Mouse (Mus musculus) kidney, adult 18-20 months (tissue): ENCODE measurements around the gene Kdm2b.
"Not testable (repeated sequence)": the region's sequence is repeated elsewhere in the genome, so short reads cannot be mapped to it uniquely, and the experiment has no call there.

ENCODE experiments used
- DNase-seq: peaks from one replicate; pipeline ENCODE4 v3.0.0; 2021

Kdm2b gene

GRCm38 (mm10) chr5:123010806-123011205, 21.2 kb upstream of the Kdm2b start:
- no peak for DNase-seq

DNA sequence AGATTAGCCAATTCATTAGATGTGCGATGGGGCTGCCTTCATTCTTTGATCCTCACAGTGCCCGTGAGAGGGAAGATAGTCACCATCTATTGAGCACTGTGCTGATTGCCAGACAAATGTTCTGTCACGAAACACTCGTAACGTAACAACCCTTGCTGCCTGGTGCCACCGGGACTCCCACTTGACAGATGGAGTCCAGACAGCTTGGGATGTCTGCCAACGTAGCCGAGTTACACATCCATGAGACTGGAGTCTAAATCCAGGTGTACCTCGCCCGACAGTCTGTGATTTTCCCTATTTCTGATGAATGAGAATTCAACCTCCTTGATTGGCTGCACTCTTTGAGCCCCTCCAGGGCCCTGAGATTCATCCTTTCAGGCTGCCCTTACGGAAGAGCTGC, 20.2 kb upstream of the Kdm2b start:
- no peak for DNase-seq

DNA sequence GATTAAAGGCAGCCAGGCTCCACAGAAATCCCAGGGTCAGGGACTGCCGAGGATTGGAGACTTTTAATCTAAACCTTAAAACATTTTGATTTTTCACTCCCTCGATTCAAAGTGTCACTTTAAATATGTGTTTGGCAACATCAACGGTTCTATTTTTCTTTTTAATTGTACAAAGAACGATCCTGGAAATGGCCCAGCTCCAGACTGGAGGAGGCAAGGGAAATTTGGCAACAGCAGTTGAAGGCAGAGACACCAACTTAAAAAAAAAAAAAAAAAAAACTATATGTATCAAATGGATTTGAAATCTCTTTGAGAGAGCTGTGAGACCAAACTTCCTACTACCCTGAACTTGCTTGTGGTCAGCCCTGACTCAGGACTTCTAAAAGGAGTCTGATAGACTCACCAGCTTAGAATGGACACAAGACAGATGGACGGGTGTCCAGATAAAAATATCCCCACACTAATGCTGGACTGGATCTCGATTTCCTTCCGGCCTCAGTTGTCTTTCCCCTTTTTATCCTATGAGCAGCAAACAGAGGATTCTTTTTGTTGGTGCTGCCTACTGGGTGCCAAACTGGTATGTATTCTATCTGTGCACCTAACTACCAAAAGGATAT, 19.4 kb upstream of the Kdm2b start:
- DNase-seq = no peak

DNA sequence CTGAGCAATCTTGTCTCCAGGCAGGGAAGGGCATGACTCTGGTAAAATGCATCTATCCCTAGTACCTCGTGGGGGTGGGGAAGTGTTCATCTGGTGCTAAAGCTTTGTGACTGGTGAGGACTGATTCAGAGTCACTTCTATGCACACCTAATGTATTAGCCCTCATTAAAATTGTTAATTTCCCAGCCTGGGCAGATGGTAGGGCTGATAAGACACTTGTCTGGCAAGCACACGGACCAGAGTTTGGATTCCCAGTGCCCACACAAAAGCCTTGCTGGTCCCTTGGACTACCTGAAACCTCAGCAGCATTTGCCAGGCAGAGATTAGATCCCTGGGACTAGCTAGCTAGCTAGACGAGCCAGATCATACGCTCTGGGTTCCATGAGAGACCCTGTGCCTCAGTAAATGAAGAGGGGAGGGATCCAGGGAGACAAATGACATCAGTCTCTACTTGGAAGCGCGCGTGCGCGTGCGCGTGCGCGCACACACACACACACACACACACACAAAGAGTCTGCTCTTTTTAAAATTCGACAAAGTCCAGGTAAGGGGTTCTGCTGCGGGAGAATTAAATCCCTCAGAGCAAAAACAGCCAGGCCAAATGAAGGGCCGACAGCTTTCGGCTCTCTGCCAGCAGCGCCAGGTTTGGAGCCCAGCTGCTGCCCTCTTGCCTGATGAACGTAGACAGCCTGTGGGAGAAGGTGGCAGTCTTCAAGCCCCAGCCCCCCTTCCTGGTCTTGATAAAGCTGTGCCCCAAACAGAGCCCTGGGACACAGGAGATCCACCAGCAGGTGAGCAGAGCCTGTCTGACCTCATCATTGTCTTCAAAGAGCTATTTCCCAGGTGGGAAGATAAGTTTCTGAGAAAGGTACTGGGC, 16.3 kb upstream of the Kdm2b start:
- no peak for DNase-seq

DNA sequence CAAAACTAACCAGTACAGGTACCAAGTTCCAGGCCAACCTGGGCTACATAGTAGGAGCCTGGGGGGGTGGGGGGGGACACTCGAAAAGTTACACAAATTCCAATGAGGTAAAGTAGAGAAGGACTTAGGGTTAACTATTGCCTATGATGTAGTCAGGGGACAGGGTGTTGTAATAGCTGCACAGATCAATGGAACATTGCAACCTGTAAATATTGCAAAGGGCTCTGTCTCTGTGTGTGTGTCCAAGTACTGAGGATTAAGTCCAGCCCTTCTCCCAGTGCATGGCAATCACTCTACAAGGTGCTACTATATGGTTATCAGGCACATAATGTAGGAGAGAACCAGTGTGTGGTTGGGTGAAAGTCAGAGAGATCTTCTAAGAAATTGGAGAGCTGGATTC, 11.3 kb upstream of the Kdm2b start:
- no peak for DNase-seq

DNA sequence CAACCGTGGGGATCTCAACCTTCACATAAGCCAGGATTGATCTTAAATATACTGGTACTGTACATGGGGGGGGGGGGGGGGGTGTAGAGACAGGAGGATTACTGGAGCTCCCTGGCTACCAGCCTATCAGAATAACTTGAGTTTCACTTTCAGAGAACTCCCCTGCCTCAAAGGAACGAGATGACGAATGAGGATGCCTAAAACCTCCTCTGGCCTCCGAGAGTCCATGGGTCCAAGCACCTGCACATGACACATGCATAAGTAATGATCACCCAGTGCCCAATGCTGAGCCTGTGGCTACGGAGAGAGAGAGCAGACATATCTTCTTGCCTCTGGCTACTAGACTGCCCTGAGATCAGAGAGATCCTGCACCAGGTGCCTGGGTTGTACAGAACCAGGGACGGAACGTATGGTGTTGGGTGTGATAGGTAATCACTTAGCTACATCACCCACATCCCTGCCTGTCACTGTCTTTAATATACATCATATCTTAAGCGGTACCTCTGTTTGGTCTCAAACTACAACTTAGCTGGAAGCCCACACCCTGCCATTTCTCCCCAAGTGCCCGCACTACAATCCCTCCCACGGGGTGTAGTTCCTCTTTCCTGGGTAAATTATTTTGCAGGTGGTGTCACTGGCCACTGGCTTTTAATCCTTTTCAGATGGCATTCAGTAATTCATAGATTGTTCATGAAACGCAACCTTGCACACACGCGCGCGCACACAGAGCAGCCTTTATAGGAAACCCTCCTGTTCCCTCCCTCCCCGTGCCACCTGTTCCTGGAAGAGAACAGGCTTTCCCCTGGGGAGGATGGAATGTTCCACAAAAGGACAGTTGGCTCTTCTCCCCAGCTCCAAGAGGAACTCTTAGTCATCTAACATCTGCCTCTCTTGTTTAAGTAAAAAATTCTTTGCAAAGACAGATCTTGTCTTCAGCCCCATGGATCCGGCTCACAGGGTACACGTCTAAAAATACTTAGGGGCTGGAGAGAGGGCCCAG, 7.9 kb upstream of the Kdm2b start:
- DNase-seq = no peak

- no peak for DNase-seq
These were observed 5.3 kb upstream of the Kdm2b start for GRCm38 (mm10) chr5:122994910-122995309.

DNA sequence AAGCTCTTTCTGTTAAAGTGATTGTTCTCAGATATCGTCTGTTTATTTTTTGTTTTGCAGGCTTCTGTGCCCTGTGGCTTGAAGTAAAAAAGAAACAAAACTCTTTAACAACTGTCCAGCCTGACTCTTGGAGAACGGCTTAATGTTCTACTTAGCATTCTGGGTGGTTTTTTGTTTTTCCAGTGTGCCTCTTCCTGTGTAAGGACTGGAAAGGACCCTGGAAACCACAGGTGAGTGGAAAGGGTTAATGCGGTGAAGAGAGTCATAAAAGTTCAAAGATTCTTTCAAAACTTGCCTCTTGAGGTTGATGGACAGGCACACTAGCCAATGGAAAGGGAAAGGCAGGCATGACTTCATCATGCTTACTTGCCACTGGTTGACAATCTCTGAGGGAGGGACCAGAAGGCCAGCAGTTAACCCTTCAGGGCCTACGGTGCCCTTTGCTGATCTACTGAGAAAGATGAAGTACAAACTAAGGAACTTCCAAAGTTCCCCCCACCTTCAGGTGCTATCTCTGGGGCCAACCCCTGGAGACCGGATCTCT, 4.8 kb upstream of the Kdm2b start:
- peak; percentile 90 for DNase-seq

- DNase-seq = no peak
These were observed 4.2 kb upstream of the Kdm2b start for GRCm38 (mm10) chr5:122993811-122994210.

- no peak for DNase-seq
These were observed 1.9 kb upstream of the Kdm2b start for GRCm38 (mm10) chr5:122991350-122992004.

GRCm38 (mm10) chr5:122990411-122991160, 963 bp upstream of the Kdm2b start:
- no peak for DNase-seq

GRCm38 (mm10) chr5:122989001-122989525, 560 bp downstream of the Kdm2b start:
- DNase-seq = peak; percentile 75

DNA sequence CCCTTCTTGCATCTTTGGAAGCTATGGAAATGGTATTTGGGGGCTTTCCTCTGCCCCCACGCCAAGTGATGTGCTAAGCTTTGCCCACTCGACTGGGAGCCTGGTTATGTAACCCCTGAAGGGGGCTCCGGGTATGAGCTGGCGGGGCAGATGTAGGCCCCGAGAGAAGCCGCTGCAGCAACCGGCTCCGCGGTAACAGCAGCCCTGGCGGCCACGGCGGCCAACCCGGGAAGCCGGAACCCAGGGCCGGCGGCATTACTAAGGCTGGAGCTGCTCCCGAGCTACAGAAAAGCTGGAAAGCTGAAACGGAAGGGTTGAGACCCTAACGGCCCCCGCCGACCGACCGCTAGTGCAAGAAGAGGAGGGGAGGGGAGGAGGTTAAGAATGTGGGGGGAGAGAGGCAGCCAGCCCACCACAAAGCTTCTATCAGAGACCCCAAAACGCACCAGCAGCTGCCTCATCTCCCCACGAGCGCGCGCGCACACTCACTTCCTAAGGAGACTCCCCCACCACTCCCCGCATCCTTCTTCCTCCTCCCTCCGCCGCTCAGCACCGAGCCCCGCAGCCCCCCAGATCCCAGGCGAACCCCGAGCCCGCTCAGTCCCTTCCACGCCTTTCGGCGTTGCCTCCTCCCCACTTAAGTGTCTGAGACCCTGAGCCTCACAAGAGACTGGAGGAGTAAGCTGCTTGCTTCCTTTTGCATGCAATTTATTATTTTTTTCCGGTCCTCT, 1.4 kb downstream of the Kdm2b start:
- DNase-seq = peak; percentile 55

DNA sequence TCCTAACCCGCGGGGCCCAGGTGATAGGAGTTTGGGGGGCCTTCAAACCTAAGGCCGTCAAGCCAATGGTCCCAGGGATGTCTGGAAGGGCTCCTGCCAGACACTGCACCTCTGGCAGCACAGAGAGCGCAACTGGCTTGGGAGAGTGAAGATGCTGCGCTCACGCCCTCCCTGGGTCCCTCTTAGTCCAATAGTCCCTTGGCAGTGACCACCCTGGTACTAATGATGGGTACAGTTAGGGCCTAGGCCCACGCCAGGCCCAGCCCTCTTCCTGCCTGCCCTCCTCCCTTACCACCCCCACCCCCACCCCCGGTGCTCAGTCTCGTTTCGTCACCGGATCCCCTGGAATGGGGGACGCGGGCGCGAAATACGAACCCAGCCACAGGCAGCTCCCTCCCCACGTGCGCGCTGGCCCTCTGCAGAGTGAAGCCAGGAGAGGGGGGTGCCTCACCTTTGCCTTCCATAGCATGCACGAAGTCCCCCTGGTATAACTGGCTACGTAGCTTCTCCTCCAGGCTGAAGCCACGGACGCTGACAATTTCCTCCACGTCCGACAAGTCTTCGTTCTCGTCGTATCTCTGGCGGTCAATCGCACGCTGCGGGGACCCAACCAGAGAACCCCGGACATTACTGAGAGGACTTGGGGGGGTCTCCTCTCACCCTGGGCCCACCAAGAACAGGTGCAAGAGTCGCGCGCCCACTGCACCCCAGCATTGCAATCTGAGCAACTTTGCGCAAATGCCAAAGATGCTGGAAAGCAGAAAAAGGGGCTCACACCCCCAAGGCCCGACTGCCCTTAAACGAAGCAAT, 2.2 kb downstream of the Kdm2b start:
- no peak for DNase-seq

DNA sequence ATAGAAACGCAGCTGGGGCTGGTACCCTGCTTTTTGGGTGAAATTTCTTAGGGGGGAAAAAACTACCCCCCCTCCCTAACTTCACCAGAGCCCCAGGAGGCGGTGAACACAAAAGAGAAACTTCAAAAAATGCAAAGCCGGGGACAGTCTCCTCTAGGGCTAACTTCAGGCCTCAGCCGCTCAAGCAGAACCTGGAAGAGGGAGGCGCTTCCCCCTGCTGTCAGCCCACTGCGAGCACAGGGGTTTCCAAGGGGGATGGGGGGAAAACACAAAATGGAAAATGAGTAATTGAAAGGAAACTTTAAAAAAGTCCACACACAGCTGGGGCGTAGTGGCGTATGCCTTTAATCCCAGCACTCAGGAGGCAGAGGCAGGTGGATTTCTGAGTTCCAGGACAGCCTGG, 3.5 kb downstream of the Kdm2b start:
- DNase-seq = no peak

DNA sequence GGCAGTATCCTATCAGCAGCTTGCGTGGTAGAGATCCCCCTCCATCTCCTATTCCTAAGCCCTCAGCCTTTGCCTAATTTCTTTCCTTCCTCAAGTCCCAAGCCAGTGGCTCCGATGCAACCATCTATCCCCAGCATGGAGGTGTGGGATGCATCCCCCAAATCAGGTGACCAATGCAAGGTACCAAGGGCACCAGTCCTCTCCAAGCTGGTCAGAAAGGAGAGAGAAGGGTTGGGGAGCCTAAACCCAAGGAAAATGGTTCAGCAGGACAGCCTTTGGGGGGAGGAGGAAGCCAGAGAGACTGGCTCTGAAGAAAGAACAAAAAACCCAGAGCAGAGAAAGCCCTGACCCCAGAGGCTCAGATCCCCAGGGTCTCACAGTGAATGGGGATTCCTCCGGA, 4.3 kb downstream of the Kdm2b start:
- DNase-seq = no peak

DNA sequence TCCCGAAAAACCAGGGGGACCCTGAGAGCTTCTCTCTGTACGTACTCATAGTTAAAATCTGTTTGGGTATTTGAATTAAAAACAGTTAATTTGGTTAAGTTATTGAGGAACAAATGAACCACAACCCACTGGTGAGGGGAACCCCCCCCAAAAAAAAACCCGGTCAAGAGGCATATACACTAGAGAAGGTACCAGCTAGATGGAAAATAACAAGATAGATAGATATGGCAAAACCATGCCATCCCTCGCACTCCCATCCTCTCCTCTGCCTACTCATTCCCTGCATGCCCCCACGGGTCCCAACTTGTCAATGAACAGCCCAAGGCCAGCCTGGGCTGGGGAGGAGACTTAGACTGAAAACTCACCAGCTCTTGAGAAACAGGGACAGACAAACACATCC, 5.1 kb downstream of the Kdm2b start:
- no peak for DNase-seq

GRCm38 (mm10) chr5:122978970-122979369, 10.7 kb downstream of the Kdm2b start:
- DNase-seq = no peak

DNA sequence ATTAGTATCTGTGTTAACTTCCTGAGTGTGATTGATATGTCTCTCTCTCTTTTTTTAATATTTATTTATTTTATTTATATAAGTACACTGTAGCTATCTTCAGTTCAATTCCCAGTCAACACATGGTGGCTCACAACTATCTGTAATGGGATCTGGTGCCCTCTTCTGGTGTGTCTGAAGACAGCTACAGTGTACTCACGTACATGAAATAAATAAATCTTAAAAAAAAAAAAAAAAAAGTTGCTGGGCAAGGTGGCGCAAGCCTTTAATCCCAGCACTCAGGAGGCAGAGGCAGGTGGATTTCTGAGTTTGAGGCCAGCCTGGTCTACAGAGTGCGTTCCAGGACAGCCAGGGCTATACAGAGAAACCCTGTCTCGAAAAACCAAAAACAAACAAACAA, 14.9 kb downstream of the Kdm2b start:
- not testable (repeated sequence) for DNase-seq

GRCm38 (mm10) chr5:122972116-122972515, 17.5 kb downstream of the Kdm2b start:
- no peak for DNase-seq
